Mouse (Mus musculus) hindbrain, embryonic 12.5 days (tissue): ENCODE measurements at regions not wholly inside any gene's neighbourhood (a gene's known extent, or its start where the extent isn't known, plus 50 kb on each side); places are given as distances from the start of the nearest gene placed in this dataset.

Experiments used
- ATAC-seq: fragments of 200-750 bp; cut with Nextera tagmentation; 2 replicates; pipeline ENCODE4 v1.8.0; 2017; ENCODE audit warnings: moderate TSS enrichment; ENCODE audit not compliant: low FRiP score
- H3K27ac ChIP-seq: fragments of 300-500 bp; sonication (generic); 2 replicates; pipeline ENCODE4 v1.5.1; 2016; ENCODE audit warnings: mild to moderate bottlenecking
- H3K27me3 ChIP-seq: fragments of 300-500 bp; sonication (generic); 2 replicates; pipeline ENCODE4 v1.6.1; 2016; ENCODE audit warnings: mild to moderate bottlenecking
- H3K36me3 ChIP-seq: fragments of 300-500 bp; sonication (generic); 2 replicates; pipeline ENCODE4 v1.6.1; 2016; ENCODE audit warnings: mild to moderate bottlenecking
- H3K4me1 ChIP-seq: fragments of 300-500 bp; sonication (generic); 2 replicates; pipeline ENCODE4 v1.6.1; 2016
- H3K4me2 ChIP-seq: fragments of 300-500 bp; sonication (generic); replicated peaks from 2 replicates; pipeline ENCODE4 v1.6.1; 2016; ENCODE audit warnings: mild to moderate bottlenecking
- H3K4me3 ChIP-seq: fragments of 300-500 bp; sonication (generic); 2 replicates; pipeline ENCODE4 v1.5.1; 2016; ENCODE audit warnings: mild to moderate bottlenecking
- H3K9ac ChIP-seq: fragments of 300-500 bp; sonication (generic); 2 replicates; pipeline ENCODE4 v1.6.1; 2016; ENCODE audit warnings: mild to moderate bottlenecking, moderate library complexity
- H3K9me3 ChIP-seq: fragments of 300-500 bp; sonication (generic); replicated peaks from 2 replicates; pipeline ENCODE4 v1.6.1; 2016; ENCODE audit warnings: mild to moderate bottlenecking
- WGBS: fragments of 180-500 bp; shearing (Covaris S2); methylation state at CpG from one replicate; pipeline ENCODE4 v1.1.7; 2016; 5-methylcytosine and 5-hydroxymethylcytosine counted together

DNA sequence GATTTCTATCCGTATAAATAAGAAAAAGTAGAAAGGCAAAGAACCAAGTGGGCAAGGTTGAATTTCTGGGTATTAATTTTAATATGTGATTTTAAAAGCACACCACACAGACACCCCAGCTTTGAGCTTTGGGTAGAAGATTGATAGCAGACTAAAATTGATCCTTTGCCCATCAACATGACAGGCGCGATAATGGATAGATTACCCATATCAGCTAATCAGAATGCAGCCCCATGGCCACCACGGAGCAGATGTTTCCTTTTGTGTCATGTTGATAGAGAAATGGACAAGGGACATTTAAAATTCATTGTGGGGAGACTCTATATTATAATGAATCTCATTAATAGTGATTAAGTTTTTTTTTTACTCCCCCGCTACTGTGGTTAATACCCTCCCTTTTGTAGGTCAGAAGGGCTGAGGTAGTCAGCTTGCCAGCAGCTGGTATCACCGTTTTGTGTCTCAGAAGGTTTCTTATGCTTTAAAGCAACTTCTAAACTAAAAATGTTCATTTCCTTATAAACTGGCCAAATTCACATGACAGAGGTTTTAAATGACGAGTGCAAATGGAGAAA, 296.1 kb downstream of the Irs2 start:
- ATAC-seq, result peak; percentile 58
- H3K4me2 ChIP-seq, result no peak overlapping the region
- no peaks in the 10 kb centered on the region for H3K9me3 ChIP-seq
- no peak overlapping the region for H3K9ac ChIP-seq
- no peak overlapping the region for H3K4me3 ChIP-seq
- 54% methylated on average over 7 of the region's 7 CpGs for WGBS
- H3K4me1 ChIP-seq, result peaks cover 10% of the 10 kb centered on the region
- H3K27ac ChIP-seq, result no peak overlapping the region
- no peaks in the 10 kb centered on the region for H3K27me3 ChIP-seq
- H3K36me3 ChIP-seq, result no peaks in the 10 kb centered on the region

- Histone ChIP-seq H3K36me3 (no peaks in the 10 kb centered on the region), H3K27me3 (no peaks in the 10 kb centered on the region), H3K9ac (no peak overlapping the region), H3K9me3 (no peaks in the 10 kb centered on the region), H3K4me2 (no peak overlapping the region), H3K4me3 (no peak overlapping the region), H3K4me1 (peaks cover 6% of the 10 kb centered on the region; the same call in 1 of the 2 replicates), H3K27ac (no peak overlapping the region)
- ATAC-seq, result no peak
- WGBS, result 57% methylated on average over 7 of the region's 7 CpGs
Observed at GRCm38 (mm10) chr8:10711474-10711873, 296.8 kb downstream of the Irs2 start.

DNA sequence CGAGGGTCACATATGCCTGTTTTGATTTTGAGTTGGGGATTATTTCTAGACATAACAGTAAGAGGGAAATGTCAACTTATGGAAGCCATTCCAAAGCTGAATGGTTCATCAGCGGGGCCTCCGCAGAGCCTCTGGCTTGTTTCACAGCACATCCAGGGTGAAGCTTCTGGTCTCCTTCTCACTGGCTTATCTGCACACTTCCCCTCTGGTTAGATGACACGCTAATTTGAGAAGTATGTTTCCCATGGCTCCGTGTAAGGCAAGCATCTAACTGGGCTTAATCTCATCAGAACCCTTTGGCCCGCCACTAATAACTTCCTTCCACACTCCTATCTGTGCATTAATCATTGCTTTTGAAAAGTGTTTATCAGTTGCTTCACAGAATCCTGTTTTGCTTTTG, 299.7 kb downstream of the Irs2 start:
- no peak for ATAC-seq
- WGBS, result 91% methylated on average over 6 of the region's 6 CpGs
- H3K4me3 ChIP-seq, result no peak overlapping the region
- no peaks in the 10 kb centered on the region for H3K9me3 ChIP-seq
- H3K27ac ChIP-seq, result no peak overlapping the region
- no peak overlapping the region for H3K4me2 ChIP-seq
- no peak overlapping the region for H3K9ac ChIP-seq
- H3K27me3 ChIP-seq, result no peaks in the 10 kb centered on the region
- peaks cover 4% of the 10 kb centered on the region; the same call in 1 of the 2 replicates for H3K4me1 ChIP-seq
- H3K36me3 ChIP-seq, result no peaks in the 10 kb centered on the region

DNA sequence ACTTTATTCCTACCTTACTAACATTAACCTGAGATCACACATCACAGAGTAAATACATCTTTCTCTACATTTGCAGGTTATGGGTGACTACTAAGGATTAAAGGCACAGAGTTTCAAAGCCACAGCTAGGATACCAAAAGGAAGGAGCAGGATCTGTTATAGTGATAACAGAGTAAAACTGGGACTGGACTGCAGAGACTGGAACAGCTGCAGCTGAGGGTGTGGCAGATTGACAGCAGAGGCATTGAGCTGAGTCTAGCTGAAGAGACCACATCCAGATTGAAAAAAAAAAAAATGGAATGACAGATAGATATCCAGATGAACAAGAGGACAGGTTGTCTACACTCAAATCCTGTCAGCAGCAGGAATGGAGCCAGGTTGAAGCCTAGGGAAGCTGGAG, 301.1 kb downstream of the Irs2 start:
- Histone ChIP-seq H3K9me3 (no peaks in the 10 kb centered on the region), H3K4me2 (no peak overlapping the region), H3K27ac (no peak overlapping the region), H3K4me3 (no peak overlapping the region), H3K9ac (no peak overlapping the region), H3K36me3 (no peaks in the 10 kb centered on the region), H3K4me1 (peaks cover 10% of the 10 kb centered on the region), H3K27me3 (no peaks in the 10 kb centered on the region)
- ATAC-seq, result no peak

- H3K27ac ChIP-seq, result no peak overlapping the region
- H3K27me3 ChIP-seq, result no peaks in the 10 kb centered on the region
- H3K4me1 ChIP-seq, result peaks cover 15% of the 10 kb centered on the region
- no peak for ATAC-seq
- H3K9me3 ChIP-seq, result no peaks in the 10 kb centered on the region
- H3K36me3 ChIP-seq, result no peaks in the 10 kb centered on the region
- no peak overlapping the region for H3K9ac ChIP-seq
- no peak overlapping the region for H3K4me2 ChIP-seq
- no peak overlapping the region for H3K4me3 ChIP-seq
- 77% methylated on average over 7 of the region's 7 CpGs for WGBS
Observed at GRCm38 (mm10) chr8:10705909-10706308, 302.3 kb downstream of the Irs2 start.

DNA sequence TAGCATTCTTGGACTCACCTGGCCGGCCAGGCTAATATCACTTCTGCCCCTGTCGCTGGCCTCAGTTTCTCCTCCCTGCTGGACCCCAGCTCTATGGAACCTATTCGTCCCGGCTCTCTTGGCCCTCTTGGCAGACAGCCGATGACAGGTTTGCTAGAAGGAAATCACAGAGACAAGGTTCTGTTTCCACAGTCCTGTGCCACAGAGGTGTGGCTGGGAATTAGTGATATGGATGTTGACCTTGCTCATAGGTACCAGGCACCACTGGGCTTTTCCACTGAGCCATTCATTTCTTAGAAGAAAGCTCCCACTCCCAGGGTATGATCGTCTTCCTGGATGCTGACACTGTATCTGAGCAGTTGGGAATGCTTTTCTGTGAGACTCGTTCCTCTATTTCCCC, 305.5 kb downstream of the Irs2 start:
- 94% methylated on average over 7 of the region's 7 CpGs for WGBS

GRCm38 (mm10) chr8:10702248-10702647, 306.0 kb downstream of the Irs2 start:
- peak overlapping the region; percentile 8; the same call in 1 of the 2 replicates for H3K4me2 ChIP-seq
- H3K9me3 ChIP-seq, result no peaks in the 10 kb centered on the region
- peaks cover 21% of the 10 kb centered on the region for H3K4me1 ChIP-seq
- H3K9ac ChIP-seq, result no peak overlapping the region
- H3K27me3 ChIP-seq, result no peaks in the 10 kb centered on the region
- peak; percentile 40 for ATAC-seq
- H3K27ac ChIP-seq, result peak overlapping the region; percentile 52; the same call in 1 of the 2 replicates
- H3K4me3 ChIP-seq, result no peak overlapping the region
- WGBS, result 52% methylated on average over 10 of the region's 10 CpGs
- no peaks in the 10 kb centered on the region for H3K36me3 ChIP-seq

More for the DNA sequence above, 305.5 kb downstream of the Irs2 start:
- H3K4me1 ChIP-seq, result peaks cover 21% of the 10 kb centered on the region
- H3K27me3 ChIP-seq, result no peaks in the 10 kb centered on the region
- 0 out of 2 replicates have a peak, but pooled peaks have one; percentile 26 for ATAC-seq
- no peak overlapping the region for H3K4me2 ChIP-seq
- peak overlapping the region; percentile 23; the same call in 1 of the 2 replicates for H3K27ac ChIP-seq
- H3K4me3 ChIP-seq, result no peak overlapping the region
- no peaks in the 10 kb centered on the region for H3K36me3 ChIP-seq
- no peak overlapping the region for H3K9ac ChIP-seq
- H3K9me3 ChIP-seq, result no peaks in the 10 kb centered on the region

GRCm38 (mm10) chr8:10701648-10702061, 306.6 kb downstream of the Irs2 start:
- WGBS, result 35% methylated on average over 4 of the region's 4 CpGs
- no peaks in the 10 kb centered on the region for H3K36me3 ChIP-seq
- peak overlapping the region; percentile 8; the same call in 1 of the 2 replicates for H3K4me2 ChIP-seq
- peaks cover 21% of the 10 kb centered on the region for H3K4me1 ChIP-seq
- H3K4me3 ChIP-seq, result no peak overlapping the region
- ATAC-seq, result peak; percentile 64
- no peaks in the 10 kb centered on the region for H3K9me3 ChIP-seq
- H3K27me3 ChIP-seq, result no peaks in the 10 kb centered on the region
- H3K27ac ChIP-seq, result peak overlapping the region; percentile 52
- H3K9ac ChIP-seq, result no peak overlapping the region

- H3K4me3 ChIP-seq, result no peak overlapping the region
- no peak overlapping the region for H3K27ac ChIP-seq
- no peaks in the 10 kb centered on the region for H3K9me3 ChIP-seq
- H3K36me3 ChIP-seq, result no peaks in the 10 kb centered on the region
- H3K9ac ChIP-seq, result no peak overlapping the region
- WGBS, result 73% methylated on average over 4 of the region's 4 CpGs
- no peaks in the 10 kb centered on the region for H3K27me3 ChIP-seq
- peaks cover 21% of the 10 kb centered on the region for H3K4me1 ChIP-seq
- H3K4me2 ChIP-seq, result no peak overlapping the region
- peak; percentile 59; the same call in 1 of the 2 replicates for ATAC-seq
Observed at GRCm38 (mm10) chr8:10701226-10701625, 307.0 kb downstream of the Irs2 start.

- H3K4me2 ChIP-seq, result no peak overlapping the region
- no peak overlapping the region for H3K9ac ChIP-seq
- no peaks in the 10 kb centered on the region for H3K27me3 ChIP-seq
- H3K27ac ChIP-seq, result no peak overlapping the region
- ATAC-seq, result no peak
- H3K9me3 ChIP-seq, result no peaks in the 10 kb centered on the region
- H3K4me1 ChIP-seq, result peaks cover 21% of the 10 kb centered on the region
- H3K36me3 ChIP-seq, result no peaks in the 10 kb centered on the region
- 66% methylated on average over 9 of the region's 9 CpGs for WGBS
- no peak overlapping the region for H3K4me3 ChIP-seq
Observed at GRCm38 (mm10) chr8:10699669-10700068, 308.6 kb downstream of the Irs2 start.

DNA sequence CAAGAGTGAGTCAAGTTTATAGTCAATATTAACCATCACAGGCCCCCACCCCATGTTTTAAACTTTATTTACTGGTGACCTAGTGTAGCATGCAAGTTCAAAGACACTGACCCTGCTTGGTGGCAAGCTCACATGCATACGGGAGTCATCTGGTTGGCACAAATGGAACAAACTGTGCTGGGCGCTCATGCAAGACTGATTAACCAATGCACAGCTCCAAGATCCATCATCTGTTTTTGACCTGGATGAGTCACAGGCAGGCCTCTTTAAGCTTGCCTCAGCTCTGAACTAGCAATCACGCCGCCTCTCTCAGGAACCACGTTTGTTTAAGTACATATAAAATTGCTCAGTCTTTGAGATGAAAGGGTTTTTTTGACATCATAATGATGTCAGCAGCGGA, 313.1 kb downstream of the Irs2 start:
- Histone ChIP-seq H3K27me3 (no peaks in the 10 kb centered on the region), H3K9me3 (no peaks in the 10 kb centered on the region), H3K36me3 (no peaks in the 10 kb centered on the region), H3K4me3 (no peak overlapping the region), H3K4me2 (no peak overlapping the region), H3K9ac (no peak overlapping the region), H3K27ac (no peak overlapping the region), H3K4me1 (peaks cover 6% of the 10 kb centered on the region; the same call in 1 of the 2 replicates)
- WGBS, result 88% methylated on average over 6 of the region's 6 CpGs
- no peak for ATAC-seq

GRCm38 (mm10) chr8:10690659-10691058, 317.6 kb downstream of the Irs2 start:
- 83% methylated on average over 1 of the region's 1 CpGs for WGBS
- H3K27me3 ChIP-seq, result no peaks in the 10 kb centered on the region
- H3K27ac ChIP-seq, result no peak overlapping the region
- H3K4me2 ChIP-seq, result no peak overlapping the region
- H3K4me1 ChIP-seq, result peaks cover 4% of the 10 kb centered on the region
- H3K9me3 ChIP-seq, result no peaks in the 10 kb centered on the region
- H3K9ac ChIP-seq, result no peak overlapping the region
- no peaks in the 10 kb centered on the region for H3K36me3 ChIP-seq
- H3K4me3 ChIP-seq, result no peak overlapping the region
- no peak for ATAC-seq

- WGBS, result 60% methylated on average over 12 of the region's 12 CpGs
- Histone ChIP-seq H3K27ac (no peak overlapping the region), H3K4me2 (no peak overlapping the region), H3K36me3 (no peaks in the 10 kb centered on the region), H3K9ac (no peak overlapping the region), H3K9me3 (no peaks in the 10 kb centered on the region), H3K4me1 (peaks cover 4% of the 10 kb centered on the region), H3K4me3 (no peak overlapping the region), H3K27me3 (no peaks in the 10 kb centered on the region)
- ATAC-seq, result no peak
Observed at GRCm38 (mm10) chr8:10689881-10690280, 318.4 kb downstream of the Irs2 start.
